Mouse (Mus musculus): ENCODE results near the gene Mettl17. TPM values are rescaled to one million over a fixed set of nuclear protein-coding genes. Genes with fewer than 3 reads are reported as not detected.

Mettl17 gene
- polyA plus RNA-seq, 1 experiment from 2014 or later, result 41.9 TPM

DNA sequence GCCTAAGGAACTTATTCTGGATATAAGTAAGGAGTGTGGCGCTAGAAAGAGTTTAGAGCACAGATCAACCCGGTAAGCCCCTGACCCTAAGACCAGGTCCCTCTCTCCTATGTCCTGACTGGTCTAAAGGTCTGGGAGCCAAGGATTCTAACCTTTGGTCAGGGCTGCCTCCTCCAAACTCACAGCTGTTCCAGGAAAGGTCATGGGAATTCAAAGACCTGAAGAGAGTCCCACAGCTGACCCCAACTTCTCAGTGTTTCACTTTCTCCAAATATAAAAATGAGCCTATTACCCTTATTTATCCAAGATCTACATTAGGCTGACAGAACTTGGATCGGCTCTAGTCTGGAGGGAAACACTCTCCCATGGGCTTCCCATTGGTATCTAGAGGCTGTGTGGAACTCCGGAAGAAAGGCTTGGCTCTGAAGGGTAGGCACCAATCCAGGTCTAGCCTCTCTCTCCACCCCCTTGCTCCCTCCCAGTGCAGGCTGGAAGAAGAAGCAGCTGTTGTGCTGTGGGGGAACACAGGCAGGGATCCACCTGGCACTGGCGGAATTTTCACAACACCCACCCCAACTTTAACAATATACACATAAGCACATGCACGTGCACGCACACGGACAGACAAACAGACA is 44.8 kb downstream of the Mettl17 start:
- no peak for DNase-seq (ENCODE audit: low spot score)

DNA sequence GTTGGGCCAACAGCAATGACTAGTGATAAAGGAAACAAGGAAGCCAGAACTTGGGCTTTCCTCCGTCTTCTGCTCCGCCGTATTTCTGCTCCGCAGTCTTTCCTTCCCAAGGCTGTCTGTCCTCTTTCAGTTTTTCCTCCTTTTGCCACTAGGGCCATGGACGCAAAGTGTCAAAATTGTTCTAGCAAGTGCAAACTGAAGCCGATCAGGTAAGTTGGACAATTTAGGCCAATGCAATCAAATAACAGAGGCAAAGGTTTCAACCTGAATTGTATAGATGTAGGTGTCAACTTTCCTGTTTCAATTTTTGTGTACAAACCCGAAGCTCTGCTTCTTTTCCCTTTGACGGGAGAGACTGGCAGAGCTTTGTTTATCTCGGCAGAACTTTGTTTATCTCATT is 45.3 kb downstream of the Mettl17 start:
- DNase-seq (ENCODE audit: low spot score), result no peak

DNA sequence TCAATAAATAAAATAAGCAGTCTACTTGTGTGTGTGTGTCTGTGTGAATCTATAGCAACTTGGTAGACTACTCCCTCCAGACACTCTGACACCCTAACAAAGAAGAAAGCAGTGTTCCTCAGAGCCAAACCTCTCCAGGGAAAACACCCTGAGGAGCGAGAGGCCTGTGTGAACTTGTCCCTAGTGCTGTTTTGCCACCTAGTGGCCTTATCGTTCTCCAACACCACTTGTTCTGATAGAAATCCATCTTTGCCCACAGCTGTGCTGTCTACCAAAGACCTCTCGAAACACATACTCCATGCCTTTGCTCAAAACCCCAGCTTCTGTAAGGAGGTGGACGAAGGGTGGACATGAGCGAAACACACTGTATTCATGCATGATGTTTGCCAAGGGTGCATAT is 46.2 kb downstream of the Mettl17 start:
- DNase-seq (ENCODE audit: low spot score), result peak; percentile 54

DNA sequence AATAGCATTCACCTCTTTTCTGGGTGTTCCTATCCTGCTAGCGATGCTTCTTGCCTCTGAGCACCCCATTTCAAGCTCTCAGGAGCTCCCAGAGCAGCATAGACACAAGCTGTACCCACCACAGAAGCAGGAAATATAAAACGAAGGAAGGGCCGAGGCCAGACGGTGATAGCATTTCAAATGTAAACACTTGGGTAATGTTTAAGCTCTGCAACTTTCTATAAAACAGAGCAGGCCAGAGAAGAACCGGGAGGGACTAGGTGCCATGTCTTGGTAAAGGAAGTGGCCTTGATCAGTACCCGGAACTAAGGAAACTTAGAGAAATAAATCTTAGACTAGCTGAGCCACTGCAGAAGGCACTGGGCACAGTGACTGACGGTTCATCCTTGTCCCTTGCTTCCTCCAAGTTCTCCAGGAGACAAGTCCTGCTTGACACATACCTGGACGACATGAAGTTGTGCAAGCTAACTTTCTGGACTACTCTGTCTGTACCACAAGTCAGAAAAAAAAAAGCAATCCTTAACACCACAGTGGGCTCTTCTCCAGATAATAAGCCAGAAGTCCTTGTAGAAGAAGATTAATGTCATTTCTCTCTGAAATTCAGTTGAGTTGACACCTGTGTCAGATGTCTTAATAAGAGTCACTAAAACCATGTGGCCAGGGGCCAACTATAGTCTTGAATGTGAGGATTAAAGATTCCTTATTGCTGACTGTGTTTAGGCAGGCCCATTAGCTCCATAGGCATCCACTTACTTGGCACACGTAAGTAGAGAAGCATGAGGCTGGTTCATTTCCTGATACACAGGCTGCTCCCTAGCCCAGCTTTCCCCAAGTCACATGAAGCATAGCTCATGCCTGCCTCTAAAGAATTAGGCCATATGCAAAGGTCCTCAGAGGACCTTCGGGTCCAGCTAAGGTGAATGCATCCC is 47.7 kb downstream of the Mettl17 start:
- no peak for DNase-seq (ENCODE audit: low spot score)

DNA sequence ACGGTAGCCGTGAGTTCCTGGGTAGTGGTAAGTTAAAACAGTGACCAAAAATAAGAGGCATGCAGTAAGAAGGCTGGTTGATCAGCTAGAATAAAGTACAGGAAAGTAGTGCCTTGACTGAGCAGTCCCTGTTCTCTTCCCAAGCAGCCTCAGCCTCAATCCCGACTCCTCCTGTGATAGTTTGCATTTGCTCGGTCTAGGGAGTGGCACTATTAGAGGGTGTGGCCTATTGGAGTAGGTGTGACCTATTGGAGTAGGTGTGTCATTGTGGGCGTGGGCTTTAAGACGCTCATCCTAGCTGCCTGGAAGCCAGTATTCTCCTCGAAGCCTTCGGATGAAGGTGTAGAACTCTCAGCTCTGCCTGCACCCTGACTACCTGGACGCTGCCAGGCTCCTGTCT is 54.4 kb downstream of the Mettl17 start:
- no peak for DNase-seq (ENCODE audit: low spot score)

DNA sequence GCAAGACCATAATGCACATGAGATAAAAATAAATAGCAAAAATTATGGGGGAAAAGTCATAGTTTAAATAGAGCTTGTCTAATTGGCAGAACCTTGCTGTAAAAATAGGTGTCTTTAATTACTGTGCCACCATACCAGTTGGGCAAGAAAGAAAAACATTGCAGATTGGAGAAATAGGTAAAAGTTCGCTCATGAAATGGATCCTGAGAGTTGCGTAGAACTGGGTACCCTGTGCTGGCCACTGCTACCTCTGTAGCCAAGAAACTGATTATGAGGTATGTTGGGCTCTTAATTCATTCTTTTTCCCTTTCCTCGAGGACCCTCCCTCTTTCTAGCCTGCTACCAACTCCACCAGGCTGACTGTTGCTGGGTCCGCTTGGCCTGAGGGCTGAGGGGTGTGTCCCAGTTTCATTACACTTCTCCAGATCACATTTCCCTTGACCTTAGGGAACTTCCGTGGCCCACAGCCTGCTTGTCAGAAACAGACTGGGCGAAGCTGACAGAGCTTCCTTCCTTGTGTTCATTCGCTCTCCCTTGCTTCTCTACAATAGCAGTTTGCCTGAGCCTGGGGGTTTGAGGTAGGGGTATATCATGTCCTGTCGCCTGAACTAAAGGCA is 56.4 kb downstream of the Mettl17 start:
- DNase-seq (ENCODE audit: low spot score), result no peak

DNA sequence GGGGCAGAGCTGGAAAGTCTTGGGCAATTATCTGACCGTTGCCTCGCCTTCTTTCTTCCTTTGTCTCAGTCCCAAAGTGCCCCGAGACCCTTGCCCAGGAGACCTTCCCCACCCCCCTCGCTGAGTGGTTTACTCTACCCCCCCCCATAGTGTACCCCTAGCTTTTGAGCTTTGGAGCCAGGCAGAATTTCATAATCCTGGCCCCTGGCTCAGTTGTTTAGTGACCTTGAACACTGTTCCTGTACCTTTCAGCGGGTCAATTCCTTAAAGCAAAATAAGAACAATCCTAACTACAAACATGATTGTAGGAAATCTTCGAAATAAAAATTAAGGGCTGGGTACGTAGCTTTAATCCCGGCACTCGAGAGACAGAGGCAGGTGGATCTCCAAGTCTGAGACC is 56.9 kb downstream of the Mettl17 start:
- no peak for DNase-seq (ENCODE audit: low spot score)

DNA sequence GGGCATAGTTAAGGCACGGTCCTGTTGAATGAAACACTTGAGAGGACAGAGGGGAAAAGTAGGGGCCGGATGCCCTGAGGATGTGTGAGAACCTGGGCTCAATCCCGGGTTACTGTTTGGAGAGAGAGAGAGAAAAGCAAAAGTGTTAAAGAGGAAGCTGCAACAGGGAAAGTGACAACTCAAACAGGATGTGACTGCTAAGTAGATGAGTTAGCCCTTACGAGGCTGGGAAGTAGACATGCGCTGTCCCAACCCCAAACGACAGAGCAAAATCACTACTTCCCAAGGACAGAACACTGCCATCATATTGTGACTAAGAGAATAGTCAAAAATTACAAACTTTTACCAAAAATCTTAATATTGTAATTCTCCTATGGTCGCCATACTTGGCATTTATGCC is 57.6 kb downstream of the Mettl17 start:
- DNase-seq (ENCODE audit: low spot score), result no peak

Small RNA genes lying within 50 kb of the gene (microRNA-seq; reads per million reads assigned to microRNA genes)
- not detected for gene Gm27375 (ENCODE audit: borderline number of aligned reads)

Other genes starting within 250 kb of the Mettl17 start
- not detected in 2 replicates for gene Gm4181, start 249.2 kb upstream of the Mettl17 start, polyA plus RNA-seq (2015; fragmentation: Nextera tagmentation; extraction: Ambion mirVana)
- gene Gm17079, start 189.4 kb upstream of the Mettl17 start, polyA plus RNA-seq (2015; fragmentation: Nextera tagmentation; extraction: Ambion mirVana), result not detected in 2 replicates
- not detected in 2 replicates for gene Gm5800, start 167.7 kb upstream of the Mettl17 start, polyA plus RNA-seq (2015; fragmentation: Nextera tagmentation; extraction: Ambion mirVana)
- 7.3 and 8.0 TPM in 2 replicates for gene Ang4, start 111.3 kb upstream of the Mettl17 start, polyA plus RNA-seq (2015; fragmentation: Nextera tagmentation; extraction: Ambion mirVana)
- not detected in 2 replicates for gene AY358078, start 84.8 kb upstream of the Mettl17 start, polyA plus RNA-seq (2015; fragmentation: Nextera tagmentation; extraction: Ambion mirVana)
- 0.24 and 0.47 TPM in 2 replicates for gene Ear6, start 31.1 kb upstream of the Mettl17 start, polyA plus RNA-seq (2015; fragmentation: Nextera tagmentation; extraction: Ambion mirVana)
- gene Slc39a2, start 8.0 kb downstream of the Mettl17 start, polyA plus RNA-seq (2015; fragmentation: Nextera tagmentation; extraction: Ambion mirVana), result 0.14 and 0.26 TPM in 2 replicates
- 14.8 and 16.6 TPM in 2 replicates for gene Ndrg2, start 29.3 kb downstream of the Mettl17 start, polyA plus RNA-seq (2015; fragmentation: Nextera tagmentation; extraction: Ambion mirVana)
- gene Tppp2, start 33.6 kb downstream of the Mettl17 start, polyA plus RNA-seq (2015; fragmentation: Nextera tagmentation; extraction: Ambion mirVana), result not detected in 2 replicates
- gene Rnase13, start 37.9 kb downstream of the Mettl17 start, polyA plus RNA-seq (2015; fragmentation: Nextera tagmentation; extraction: Ambion mirVana), result not detected in 2 replicates
- 26.9 and 27.0 TPM in 2 replicates for gene Arhgef40, start 99.9 kb downstream of the Mettl17 start, polyA plus RNA-seq (2015; fragmentation: Nextera tagmentation; extraction: Ambion mirVana)
- 0.90 and 1.5 TPM in 2 replicates for gene Tmem253, start 130.8 kb downstream of the Mettl17 start, polyA plus RNA-seq (2015; fragmentation: Nextera tagmentation; extraction: Ambion mirVana)
- 40.7 and 44.5 TPM in 2 replicates for gene Zfp219, start 135.9 kb downstream of the Mettl17 start, polyA plus RNA-seq (2015; fragmentation: Nextera tagmentation; extraction: Ambion mirVana)
- not detected in 2 replicates for gene Olfr221, start 157.6 kb downstream of the Mettl17 start, polyA plus RNA-seq (2015; fragmentation: Nextera tagmentation; extraction: Ambion mirVana)
- 536 and 645 TPM in 2 replicates for gene Hnrnpc, start 219.2 kb downstream of the Mettl17 start, polyA plus RNA-seq (2015; fragmentation: Nextera tagmentation; extraction: Ambion mirVana)
- gene Rpgrip1, start 225.9 kb downstream of the Mettl17 start, polyA plus RNA-seq (2015; fragmentation: Nextera tagmentation; extraction: Ambion mirVana), result 87.6 and 94.0 TPM in 2 replicates